Mouse (Mus musculus): ENCODE data around the gene Zfp641. TPM values are rescaled to one million over a fixed set of nuclear protein-coding genes. Genes with fewer than 3 reads are reported as not detected.

The Zfp641 gene
- polyA plus RNA-seq, 1 experiment from 2014 or later, result 5.7 TPM

DNA sequence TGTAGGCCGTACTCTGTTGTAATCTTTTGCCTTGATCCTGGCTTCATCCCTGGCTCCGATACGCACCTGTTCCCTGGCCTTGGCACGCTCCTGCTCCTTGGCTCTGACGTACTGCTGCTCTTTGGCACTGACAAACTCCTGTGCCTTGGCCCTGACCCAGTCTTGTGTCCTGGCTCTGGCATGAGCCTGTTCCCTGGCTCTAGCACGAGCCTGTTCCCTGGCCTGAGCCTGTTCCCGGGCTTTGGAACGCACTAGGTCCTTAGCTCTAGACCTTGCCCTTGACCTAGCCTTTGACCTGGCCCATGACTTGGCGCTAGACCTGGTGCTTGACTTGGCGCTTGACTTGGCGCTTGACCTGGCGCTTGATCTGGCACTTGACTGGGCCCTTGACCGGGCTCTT, 39.7 kb downstream of the Zfp641 start:
- no peaks in the 10 kb centered on the region for H3K36me3 ChIP-seq (ENCODE audit: control insufficient read depth, insufficient read depth)
- no peak overlapping the region for H3K4me2 ChIP-seq (ENCODE audit: low read length)
- no peak overlapping the region for H3K9ac ChIP-seq (replicated peaks; ENCODE audit: low read depth, low read length)
- no peaks in the 10 kb centered on the region for H3K27me3 ChIP-seq (replicated peaks; ENCODE audit: control insufficient read depth, insufficient read depth, low read length)
- no peak overlapping the region for H3K4me3 ChIP-seq (replicated peaks; ENCODE audit: low read length)
- H3K9me3 ChIP-seq (ENCODE audit: control insufficient read depth, low read length), result no peaks in the 10 kb centered on the region
- H3K27ac ChIP-seq (ENCODE audit: low read length), result no peak overlapping the region
- 93% methylated on average over 13 of the region's 13 CpGs for WGBS
- no peak for ATAC-seq
- H3K4me1 ChIP-seq (replicated peaks; ENCODE audit: control insufficient read depth, insufficient read depth, low read length), result no peaks in the 10 kb centered on the region

Other genes starting within 250 kb of the Zfp641 start
- 93.3 and 97.0 TPM in 2 replicates for gene Pfkm, start 203.6 kb downstream of the Zfp641 start, polyA plus RNA-seq (2015; fragmentation: Nextera tagmentation; extraction: Ambion mirVana)
- gene Senp1, start 202.4 kb downstream of the Zfp641 start, polyA plus RNA-seq (2015; fragmentation: Nextera tagmentation; extraction: Ambion mirVana), result 26.9 and 30.9 TPM in 2 replicates
- gene Asb8, start 130.5 kb downstream of the Zfp641 start, polyA plus RNA-seq (2015; fragmentation: Nextera tagmentation; extraction: Ambion mirVana), result 48.5 and 51.1 TPM in 2 replicates
- 29.7 and 50.4 TPM in 2 replicates for gene Ccdc184, start 129.0 kb downstream of the Zfp641 start, polyA plus RNA-seq (2015; fragmentation: Nextera tagmentation; extraction: Ambion mirVana)
- not detected in 2 replicates for gene Olfr288, start 100.6 kb downstream of the Zfp641 start, polyA plus RNA-seq (2015; fragmentation: Nextera tagmentation; extraction: Ambion mirVana)
- gene Gm44579, start 75.2 kb downstream of the Zfp641 start, polyA plus RNA-seq (2015; fragmentation: Nextera tagmentation; extraction: Ambion mirVana), result not detected in 2 replicates
- gene Olfr287, start 75.1 kb downstream of the Zfp641 start, polyA plus RNA-seq (2015; fragmentation: Nextera tagmentation; extraction: Ambion mirVana), result not detected in 2 replicates
- not detected in 2 replicates for gene Olfr286, start 61.7 kb downstream of the Zfp641 start, polyA plus RNA-seq (2015; fragmentation: Nextera tagmentation; extraction: Ambion mirVana)
- gene H1fnt, start 38.9 kb downstream of the Zfp641 start, polyA plus RNA-seq (2015; fragmentation: Nextera tagmentation; extraction: Ambion mirVana), result not detected in 2 replicates
- gene Olfr285, start 21.2 kb upstream of the Zfp641 start, polyA plus RNA-seq (2015; fragmentation: Nextera tagmentation; extraction: Ambion mirVana), result not detected in 2 replicates
- gene Olfr284, start 44.8 kb upstream of the Zfp641 start, polyA plus RNA-seq (2015; fragmentation: Nextera tagmentation; extraction: Ambion mirVana), result not detected in 2 replicates
- not detected in 2 replicates for gene Olfr283, start 84.8 kb upstream of the Zfp641 start, polyA plus RNA-seq (2015; fragmentation: Nextera tagmentation; extraction: Ambion mirVana)
- not detected in 2 replicates for gene Olfr282, start 135.1 kb upstream of the Zfp641 start, polyA plus RNA-seq (2015; fragmentation: Nextera tagmentation; extraction: Ambion mirVana)
- gene Olfr281, start 156.4 kb upstream of the Zfp641 start, polyA plus RNA-seq (2015; fragmentation: Nextera tagmentation; extraction: Ambion mirVana), result not detected in 2 replicates
- not detected in 2 replicates for gene OR5BS1P, start 173.7 kb upstream of the Zfp641 start, polyA plus RNA-seq (2015; fragmentation: Nextera tagmentation; extraction: Ambion mirVana)
- gene Lalba, start 186.6 kb upstream of the Zfp641 start, polyA plus RNA-seq (2015; fragmentation: Nextera tagmentation; extraction: Ambion mirVana), result not detected in 2 replicates
- not detected in 2 replicates for gene Olfr279, start 196.2 kb upstream of the Zfp641 start, polyA plus RNA-seq (2015; fragmentation: Nextera tagmentation; extraction: Ambion mirVana)
- 130 and 141 TPM in 2 replicates for gene Kansl2, start 238.1 kb upstream of the Zfp641 start, polyA plus RNA-seq (2015; fragmentation: Nextera tagmentation; extraction: Ambion mirVana)

Measured in forebrain, embryonic 16.5 days (tissue).